Mouse (Mus musculus) brain, embryonic 14.5 days (tissue): ENCODE data around the gene Pheta1. TPM values are rescaled to one million over a fixed set of nuclear protein-coding genes. Genes with fewer than 3 reads are reported as not detected.

Experiments used
- DNase-seq: peaks from one replicate; pipeline ENCODE4 v3.0.0-alpha.2; 2011; ENCODE audit warnings: low read depth
- CTCF ChIP-seq: fragments of 200-500 bp; IDR thresholded peaks from 2 replicates; pipeline ENCODE4 v1.5.1; 2012; ENCODE audit warnings: inconsistent platforms, mild to moderate bottlenecking, moderate library complexity, borderline replicate concordance; ENCODE audit not compliant: insufficient read depth, insufficient read length; ENCODE audit errors: extremely low read depth
- POLR2A ChIP-seq: fragments of 200-500 bp; IDR thresholded peaks from 2 replicates; pipeline ENCODE4 v1.6.1; 2012; ENCODE audit warnings: mild to moderate bottlenecking, inconsistent platforms, borderline replicate concordance; ENCODE audit not compliant: poor library complexity, insufficient read depth, insufficient read length, severe bottlenecking; ENCODE audit errors: extremely low read depth
- polyA plus RNA-seq: library from polyadenylated mRNA; depleted of rRNA; stranded (reverse); fragments of >200 nt; gene quantifications from 2 replicates; pipeline ENCODE4 v1.2.3, GENCODE M21; 2012

Gene Pheta1
- polyA plus RNA-seq, 1 experiment, result 45.0 TPM

GRCm38 (mm10) chr5:121827876-121828275, 20.9 kb upstream of the Pheta1 start:
- no peak for TF ChIP-seq CTCF
- DNase-seq, result peak; percentile 76

- peak; percentile 72 for DNase-seq
- TF ChIP-seq POLR2A (no peak), CTCF (0 out of 2 replicates have a peak, but pooled peaks have one; percentile 0)
Observed at GRCm38 (mm10) chr5:121828491-121829432, 20.0 kb upstream of the Pheta1 start.

GRCm38 (mm10) chr5:121831002-121831601, 17.7 kb upstream of the Pheta1 start:
- no peak for DNase-seq
- TF ChIP-seq CTCF (no peak), POLR2A (no peak)

GRCm38 (mm10) chr5:121832376-121833155, 16.2 kb upstream of the Pheta1 start:
- no peak for DNase-seq
- TF ChIP-seq POLR2A (no peak), CTCF (no peak)

- no peak for DNase-seq
- TF ChIP-seq POLR2A (no peak), CTCF (no peak)
Observed at GRCm38 (mm10) chr5:121833159-121833558, 15.6 kb upstream of the Pheta1 start.

- DNase-seq, result no peak
- no peak for TF ChIP-seq CTCF
- no peak for TF ChIP-seq POLR2A
Observed at GRCm38 (mm10) chr5:121833572-121834240, 15.1 kb upstream of the Pheta1 start.

- no peak for DNase-seq
- TF ChIP-seq POLR2A, result no peak
Observed at GRCm38 (mm10) chr5:121834241-121834606, 14.6 kb upstream of the Pheta1 start.

- TF ChIP-seq CTCF (no peak), POLR2A (no peak)
- DNase-seq, result no peak
Observed at GRCm38 (mm10) chr5:121834991-121835747, 13.6 kb upstream of the Pheta1 start.

GRCm38 (mm10) chr5:121835949-121836691, 12.7 kb upstream of the Pheta1 start:
- TF ChIP-seq CTCF (no peak), POLR2A (no peak)
- no peak for DNase-seq

- no peak for TF ChIP-seq CTCF
- peak; percentile 57 for TF ChIP-seq POLR2A
- peak; percentile 84 for DNase-seq
Observed at GRCm38 (mm10) chr5:121836692-121837415, 11.9 kb upstream of the Pheta1 start.
